Mouse (Mus musculus): ENCODE measurements around the gene Pde2a.

Gene Pde2a

DNA sequence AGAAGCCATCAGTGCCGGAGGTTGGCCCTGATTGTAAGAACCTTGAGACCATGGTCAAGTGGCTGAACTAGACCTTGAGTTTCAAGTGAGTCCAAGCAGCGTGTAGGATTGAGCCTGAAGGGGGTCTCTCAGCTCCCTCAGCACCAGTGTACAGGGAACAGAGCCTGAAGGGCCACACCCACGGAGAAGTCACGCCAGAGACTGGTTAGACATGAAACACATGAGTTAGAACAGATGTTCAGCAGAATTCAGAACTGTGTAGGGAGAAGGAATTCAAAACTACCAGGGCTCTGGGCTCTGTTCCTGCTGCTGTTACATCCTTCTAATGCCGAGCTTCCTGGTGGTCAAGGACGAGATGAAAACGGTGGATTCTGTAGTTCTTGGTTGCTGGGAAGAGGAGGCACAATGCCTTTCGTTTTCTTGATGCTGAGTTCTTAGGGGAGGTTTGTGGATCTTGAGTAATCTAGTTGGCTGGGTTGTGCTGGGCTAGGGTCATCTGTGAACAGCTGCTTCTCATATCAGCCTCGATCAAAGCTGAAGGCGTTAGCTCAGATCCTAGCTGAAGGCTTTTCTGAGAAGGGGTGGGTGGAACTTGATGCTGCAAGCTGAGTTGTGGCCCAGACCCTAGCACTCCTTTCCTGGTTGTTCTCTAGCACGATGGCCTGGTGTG is 11.1 kb upstream of the Pde2a start, which contains the start of gene Gm45837:
Gene Gm45837 (plus strand): TSS at position 620 of the 670 bp plus-strand sequence.
- no peak for DNase-seq

DNA sequence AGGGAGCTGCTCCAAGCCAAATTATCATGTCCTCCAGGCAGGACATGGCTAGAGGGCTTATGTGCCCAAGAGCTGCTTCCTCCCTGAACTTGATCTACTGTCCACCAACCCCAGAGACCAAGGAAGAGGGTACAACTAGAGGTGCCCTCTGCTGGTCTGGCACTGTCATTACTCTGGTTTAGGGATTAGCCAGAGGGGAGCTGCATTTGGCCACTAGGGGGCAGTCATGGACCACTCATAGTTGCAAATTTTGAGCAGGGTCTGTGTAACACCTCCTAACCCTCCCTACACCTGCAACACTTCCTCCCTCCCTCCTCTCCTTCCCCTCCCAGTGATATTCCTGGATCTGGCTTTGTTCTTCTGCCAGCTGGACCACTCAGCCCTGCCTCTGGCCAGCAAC is 8.7 kb upstream of the Pde2a start:
- peak; percentile 97 for DNase-seq

- no peak for DNase-seq
Observed at GRCm38 (mm10) chr7:101414209-101414608, 7.3 kb upstream of the Pde2a start.

DNA sequence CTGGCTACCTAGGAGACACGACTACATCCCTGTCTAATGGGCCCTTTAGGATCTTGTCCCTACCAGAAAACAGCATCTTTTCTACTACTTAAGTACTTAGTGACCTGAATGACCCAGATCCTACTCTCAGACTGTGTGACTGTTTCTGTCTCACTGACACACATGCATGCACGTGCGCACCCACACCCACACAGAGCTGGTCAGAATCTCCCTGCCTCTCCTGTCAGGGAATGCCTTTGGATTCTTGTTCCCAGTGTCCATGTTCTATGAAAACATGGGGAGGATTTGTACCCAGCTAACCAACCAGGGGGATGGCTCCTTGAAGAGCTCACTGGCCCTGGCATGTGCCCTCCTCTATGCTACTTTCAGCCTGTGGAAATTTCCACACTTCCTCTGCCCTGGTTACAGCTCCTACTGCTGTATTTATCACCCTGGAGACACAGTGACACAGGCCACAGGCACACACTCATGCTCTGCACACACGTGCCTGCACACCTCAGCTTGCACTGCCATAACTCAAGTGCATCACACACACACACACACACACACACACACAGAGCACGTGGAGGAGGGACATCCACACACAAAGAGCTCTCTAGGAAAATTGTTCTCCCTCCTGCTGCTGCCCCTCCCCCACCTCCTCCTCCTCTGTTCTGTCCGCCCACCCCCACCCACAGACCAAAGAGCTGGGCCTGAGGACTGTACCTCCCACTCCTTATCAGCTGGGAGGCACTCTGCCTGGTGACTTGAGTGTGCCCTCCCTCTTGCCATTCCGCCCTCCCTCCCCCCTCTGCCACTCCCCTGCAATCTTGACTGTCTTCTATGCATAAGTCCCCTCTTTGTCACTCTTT is 6.6 kb upstream of the Pde2a start:
- DNase-seq, result peak; percentile 74

DNA sequence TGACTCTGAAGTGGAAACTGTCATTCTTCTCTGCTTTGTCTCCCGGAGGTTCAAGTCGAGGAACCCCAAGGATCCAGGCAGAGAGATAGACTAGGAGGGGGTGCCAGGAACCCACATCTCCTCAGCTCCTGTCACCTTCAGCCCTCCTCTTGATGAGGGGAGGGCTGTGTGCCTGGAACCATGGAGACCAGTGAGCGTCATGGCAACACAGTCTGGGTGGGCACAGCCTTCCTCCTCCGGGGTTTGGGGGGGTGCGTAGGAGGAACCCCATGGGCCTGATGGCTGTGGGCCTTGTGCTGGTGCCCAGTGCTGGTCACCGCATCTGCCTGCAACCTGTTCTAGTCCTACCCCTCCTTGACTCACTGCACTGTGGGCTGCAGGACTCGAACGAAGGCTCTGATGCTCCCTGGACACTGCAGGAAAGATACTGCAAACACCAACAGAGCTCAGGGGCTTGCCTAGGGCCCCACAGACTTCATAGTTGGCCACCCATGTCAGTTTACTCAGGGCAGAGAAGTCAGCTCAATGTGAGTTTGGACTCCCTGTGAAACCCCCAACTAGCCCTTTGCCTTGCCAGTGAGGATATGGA is 5.9 kb upstream of the Pde2a start:
- DNase-seq, result peak; percentile 34

GRCm38 (mm10) chr7:101416391-101416790 is 5.1 kb upstream of the Pde2a start:
- no peak for DNase-seq

GRCm38 (mm10) chr7:101419013-101419770 is 2.3 kb upstream of the Pde2a start:
- no peak for DNase-seq

GRCm38 (mm10) chr7:101422069-101422468 is 578 bp downstream of the Pde2a start:
- no peak for DNase-seq

DNA sequence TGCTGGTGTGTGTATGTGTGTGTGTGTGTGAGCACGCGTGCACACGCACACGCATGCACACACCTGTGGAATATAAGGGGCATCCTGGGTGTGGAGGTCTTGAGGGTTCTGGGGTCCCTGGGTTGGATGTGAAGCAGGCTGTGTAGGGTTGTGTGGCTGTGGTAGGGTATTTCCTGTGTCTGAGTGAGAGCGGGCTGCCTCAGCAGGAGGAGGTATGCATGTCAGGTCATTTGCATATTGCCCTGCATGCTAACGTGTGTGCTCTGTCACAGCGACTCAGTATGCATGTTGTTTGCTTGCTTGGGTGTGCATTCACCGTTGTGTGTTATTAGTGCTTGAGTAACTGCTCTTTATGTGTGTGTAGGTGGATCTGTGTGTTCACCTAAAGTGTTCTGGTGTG is 1.2 kb downstream of the Pde2a start:
- no peak for DNase-seq

DNA sequence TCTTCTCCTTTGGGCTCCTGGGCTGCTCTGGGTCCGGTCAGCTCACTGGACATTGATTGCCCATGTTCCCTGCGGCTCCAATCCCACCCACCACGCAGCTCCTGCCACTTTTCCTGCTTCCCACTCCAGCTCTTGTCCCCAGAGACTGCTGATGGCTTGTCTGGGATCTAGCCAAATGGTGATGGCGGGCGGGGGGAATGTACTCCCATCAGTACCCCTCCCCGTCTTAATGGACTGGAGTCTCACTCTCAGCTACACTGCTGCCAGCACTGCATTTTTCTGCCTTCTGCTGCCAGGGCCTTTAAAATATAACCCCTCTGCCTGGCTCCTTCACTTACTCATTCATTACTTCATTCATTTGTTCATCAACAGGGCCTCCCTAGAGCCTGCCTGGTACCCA is 2.5 kb downstream of the Pde2a start:
- no peak for DNase-seq

DNA sequence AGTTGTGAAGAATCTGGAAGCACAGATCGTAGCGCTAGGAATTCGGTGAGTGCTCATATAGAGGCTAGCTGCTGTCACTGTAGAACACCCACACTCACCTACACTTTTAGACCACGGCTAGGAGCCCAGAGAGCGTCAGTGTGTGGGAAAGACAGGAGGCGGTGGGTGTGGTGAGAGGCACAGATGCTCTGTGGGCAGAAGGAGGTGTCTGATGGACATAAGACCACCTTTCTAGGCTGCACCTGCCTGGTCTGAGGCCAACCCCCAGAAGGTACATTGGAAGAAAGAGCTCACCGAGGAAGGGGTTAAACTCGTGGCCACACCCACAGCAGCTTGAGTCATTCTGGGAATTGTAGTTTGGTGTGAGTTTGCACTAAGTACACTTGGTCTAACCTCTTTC is 5.2 kb downstream of the Pde2a start:
- no peak for DNase-seq

DNA sequence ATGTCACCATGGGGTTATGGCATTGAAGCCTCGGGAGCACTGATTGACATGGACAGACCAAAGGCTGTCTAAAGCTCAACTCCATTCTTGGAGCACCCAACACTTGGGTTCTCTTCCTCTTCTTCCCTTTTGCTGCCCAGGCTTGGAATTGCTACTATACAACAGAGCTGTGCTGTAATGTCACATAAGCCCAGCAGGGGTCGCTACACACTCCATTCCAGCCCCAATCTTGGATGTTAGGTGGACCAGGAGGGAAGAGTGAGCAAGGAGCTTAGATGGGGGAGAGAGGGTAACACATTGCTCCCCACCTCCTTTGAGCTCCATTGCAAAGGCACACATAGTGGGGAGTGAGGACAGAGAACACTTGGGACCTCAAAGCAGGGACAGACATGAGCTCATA is 6.2 kb downstream of the Pde2a start:
- no peak for DNase-seq

DNA sequence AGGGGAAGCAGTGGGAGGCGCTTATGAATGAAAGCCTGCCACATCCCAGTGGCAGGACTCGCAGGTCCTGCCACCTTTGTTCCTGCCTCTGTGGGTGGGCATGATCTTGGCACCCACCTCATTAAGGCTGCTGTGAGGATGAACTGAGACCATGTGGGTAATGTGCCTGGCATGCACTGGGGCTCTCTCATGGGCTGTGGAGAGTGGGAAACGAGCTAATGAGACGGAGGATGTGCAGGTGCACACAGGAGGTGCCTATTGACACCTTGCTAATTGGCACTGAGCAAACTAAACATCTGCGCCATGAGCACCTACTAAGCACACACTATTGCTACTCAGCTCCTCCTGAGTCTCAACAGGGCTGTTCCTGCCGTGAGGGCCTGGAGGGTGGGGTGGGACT is 13.5 kb downstream of the Pde2a start:
- DNase-seq, result no peak

- no peak for DNase-seq
Observed at GRCm38 (mm10) chr7:101437876-101438275, 16.4 kb downstream of the Pde2a start.

DNA sequence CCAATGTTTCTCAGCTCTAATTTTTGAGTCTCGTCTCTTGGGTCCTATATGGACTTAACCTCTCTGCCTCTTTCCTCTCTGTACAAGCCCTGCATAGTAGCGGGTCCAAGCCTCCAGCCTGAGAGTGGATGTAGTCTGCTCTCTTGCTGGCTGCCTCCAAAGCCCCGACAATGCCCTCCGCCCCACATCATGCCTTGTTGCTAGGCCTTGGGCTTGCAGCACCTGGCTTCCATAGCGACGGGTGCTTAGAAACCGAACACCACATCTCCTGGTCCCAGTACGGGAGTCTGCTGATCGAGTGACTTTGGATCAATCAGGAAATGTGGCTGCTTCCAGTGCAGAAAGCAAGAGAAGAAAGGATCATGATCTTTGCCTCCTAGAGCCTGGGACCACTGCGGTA is 21.6 kb downstream of the Pde2a start:
- DNase-seq, result no peak

GRCm38 (mm10) chr7:101444211-101444610 is 22.7 kb downstream of the Pde2a start:
- DNase-seq, result no peak

DNA sequence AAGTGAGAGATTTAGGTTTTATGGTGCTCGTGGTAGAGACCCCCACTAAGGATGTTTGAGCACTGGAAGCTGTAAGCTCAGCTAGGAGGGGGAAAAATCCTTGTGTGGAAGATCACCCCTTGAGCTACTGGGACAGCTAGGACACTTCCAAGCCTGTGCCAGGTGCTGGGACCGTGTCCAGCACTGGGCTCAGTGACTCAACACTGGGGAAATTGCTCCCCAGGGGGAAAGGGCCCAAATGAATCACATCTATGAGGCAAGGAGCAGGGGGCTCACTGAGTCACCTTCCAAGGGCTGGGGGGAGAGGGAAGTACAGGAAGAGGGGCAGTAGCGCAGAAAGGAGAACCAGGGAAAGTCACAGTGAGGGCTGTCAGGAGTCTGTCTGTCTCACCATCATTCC is 28.4 kb downstream of the Pde2a start:
- DNase-seq, result no peak

DNA sequence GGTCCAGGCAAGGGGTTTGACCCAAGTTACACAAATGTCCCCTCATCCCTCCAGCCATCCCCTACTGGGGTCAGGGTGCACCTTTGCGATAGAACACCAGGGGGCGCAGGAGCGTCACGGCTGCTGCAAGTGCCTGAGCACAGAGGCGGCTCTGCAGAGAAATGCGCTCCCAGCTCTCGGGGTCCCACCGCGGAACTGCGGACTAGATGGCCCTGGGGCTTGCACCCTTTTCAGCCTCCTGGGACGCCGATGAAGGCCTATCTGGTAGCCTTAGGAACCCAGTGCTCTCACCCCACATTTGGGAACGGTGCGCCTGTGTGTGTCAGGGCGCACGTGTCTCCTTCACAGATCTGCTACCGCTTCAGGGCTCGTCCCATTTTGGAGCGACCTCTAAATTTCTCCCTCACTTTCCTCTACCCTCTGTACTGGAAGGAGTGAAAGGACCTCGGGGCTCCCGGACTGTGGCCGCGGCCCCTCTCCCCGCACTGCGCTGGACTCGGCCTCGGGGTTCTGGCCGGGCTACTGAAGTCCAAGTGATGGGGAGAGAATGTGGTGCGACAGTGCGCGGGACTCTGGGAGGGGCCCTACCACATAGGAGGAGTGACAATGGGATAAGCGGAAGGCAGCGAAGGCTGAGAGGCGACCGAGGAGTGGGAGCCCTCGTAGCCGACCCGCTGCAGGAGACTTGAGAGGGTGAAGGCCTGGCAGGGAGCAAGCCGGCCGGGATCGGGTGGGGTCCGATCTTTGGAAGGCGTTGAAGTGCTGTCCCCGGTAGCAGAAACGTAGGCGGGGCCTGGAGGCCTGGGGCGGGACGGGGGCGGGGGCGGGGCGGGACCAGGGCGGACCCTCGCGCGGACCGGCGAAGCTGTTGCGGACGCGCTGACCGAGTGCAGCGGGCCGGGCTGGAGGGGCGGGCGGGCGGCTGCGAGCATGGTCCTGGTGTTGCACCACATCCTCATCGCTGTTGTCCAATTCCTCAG is 29.2 kb downstream of the Pde2a start:
- DNase-seq, result peak; percentile 96

DNA sequence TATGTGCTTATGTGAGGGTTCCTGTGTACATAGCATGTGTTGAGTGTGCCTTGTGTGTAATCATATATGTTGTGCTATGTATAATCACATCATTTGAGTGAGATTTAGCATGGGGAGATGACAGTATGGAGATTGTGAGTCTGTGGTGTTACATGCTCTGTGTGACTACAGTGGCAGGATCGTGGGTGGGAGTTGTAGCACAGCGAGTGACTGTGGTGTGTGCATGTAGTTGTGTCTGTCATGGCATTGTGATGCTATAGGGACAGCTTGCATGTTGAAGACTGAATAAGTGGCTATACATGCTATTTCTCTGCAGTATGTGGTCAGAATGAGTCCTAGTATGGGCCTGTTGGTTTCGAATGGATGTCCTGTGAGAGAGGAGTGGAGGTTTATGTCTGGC is 31.2 kb downstream of the Pde2a start:
- DNase-seq, result no peak

DNA sequence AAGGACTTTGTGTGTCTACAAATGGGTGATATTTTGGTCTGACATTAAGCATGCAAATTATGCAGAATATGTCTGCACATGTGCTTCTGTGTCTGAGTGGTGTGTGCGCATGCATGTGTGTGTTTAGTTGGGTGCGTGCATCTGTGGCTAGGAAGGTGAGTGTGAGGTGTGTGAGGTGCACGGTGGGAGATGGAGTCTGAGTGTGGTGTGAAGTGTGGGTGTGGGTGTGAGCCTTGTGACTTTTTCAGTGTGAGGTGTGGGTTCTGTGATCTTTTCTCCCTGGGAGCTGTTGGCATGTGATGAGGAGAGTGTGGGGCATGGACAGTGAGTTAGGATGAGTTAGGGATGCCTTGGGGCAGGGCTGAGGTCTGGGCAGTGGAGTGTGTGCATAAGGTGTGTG is 31.8 kb downstream of the Pde2a start:
- DNase-seq, result no peak

DNA sequence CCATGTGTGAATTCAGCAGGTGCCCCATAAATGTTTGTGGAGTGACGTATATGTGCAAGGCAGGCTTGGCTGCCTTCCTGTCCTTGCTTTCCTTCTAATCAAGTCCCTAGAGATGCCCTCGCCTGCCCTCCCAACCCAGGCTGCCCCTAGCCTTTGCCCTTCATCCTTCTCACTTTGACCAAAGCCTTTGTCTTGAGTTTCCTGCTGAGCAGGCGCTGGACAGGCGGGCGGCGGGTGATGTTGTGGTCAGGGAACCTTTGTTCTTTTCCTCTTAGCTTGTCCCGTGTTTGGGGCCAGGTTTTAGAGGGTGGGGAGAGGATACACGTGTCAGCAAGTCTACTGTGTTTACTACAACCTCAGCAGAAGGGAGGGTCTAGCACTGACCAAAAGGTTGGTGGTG is 32.2 kb downstream of the Pde2a start:
- DNase-seq, result no peak

DNA sequence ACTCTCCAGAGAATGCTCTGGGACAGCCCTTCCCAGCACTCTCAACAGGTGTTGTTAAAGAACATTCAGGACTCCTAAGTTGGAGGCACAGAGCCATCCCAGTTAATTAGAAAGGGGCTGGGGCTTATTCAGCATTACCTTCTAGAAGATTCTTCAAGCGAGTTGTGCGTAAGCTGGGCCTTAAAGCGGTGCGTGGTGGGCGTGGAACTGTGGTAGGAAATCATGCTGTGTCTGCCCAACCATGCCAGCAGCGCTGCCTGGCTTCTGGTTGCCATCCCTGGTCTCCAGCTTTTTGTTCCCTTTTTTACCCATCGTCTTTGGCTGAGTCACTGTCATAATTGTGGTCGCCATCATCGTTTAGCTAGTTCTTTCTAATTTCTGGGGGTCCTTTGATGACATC is 33.0 kb downstream of the Pde2a start:
- DNase-seq, result no peak

Data from right cerebral cortex, postnatal 4 days (tissue).